In genomic region chr2:75569756-75570155, GRCm38 (mm10) we compare ENCODE assay signal across 16 mouse cellular contexts.
"Had no signal": no experiment of that assay in that cellular context is flagged by ENCODE, and none has a peak within 500 bp of the region (broad histone marks: within the 10 kb centered on the region; RNA-seq: fewer than 3 reads in every experiment).

No protein-coding gene starts in this region.

- DNase-seq: heart, postnatal 10 days; heart, postnatal 14 days; heart, postnatal 36 days; heart, postnatal 4 days; kidney, adult 11 months; kidney, adult 18-20 months; kidney, adult 2 months; kidney, adult 8-10 months; kidney, adult 9 months; kidney, postnatal 10 days; kidney, postnatal 14 days; kidney, postnatal 25 days; kidney, postnatal 36 days; kidney, postnatal 4 days; layer of hippocampus, adult 9-11 months; layer of hippocampus, postnatal 36 days had no signal
